Comparison of ENCODE assay signal across 16 mouse cellular contexts in genomic region chr9:42846676-42847425, GRCm38 (mm10).
DNase-seq lines count a peak whose midpoint lies in the region; ATAC-seq and TF ChIP-seq lines count a peak whose summit lies in the region.
"Had no signal": no experiment of that assay in that cellular context is flagged by ENCODE, and none has a peak within 500 bp of the region (broad histone marks: within the 10 kb centered on the region; RNA-seq: fewer than 3 reads in every experiment).

No protein-coding gene starts in this region.

- intact Hi-C loops in left cerebral cortex, adult 2 months (cut with DNase I): loop anchor here (1.0 kb wide), 1 partner anchor 35 kb away; no protein-coding TSS in a partner anchor

- H3K4me3 ChIP-seq in forebrain, embryonic 16.5 days (replicated peaks; ENCODE audit: low read length): no peak overlapping the region
- H3K4me3 ChIP-seq in forebrain, embryonic 10.5 days: no peak overlapping the region
- H3K4me3 ChIP-seq in left cerebral cortex, adult 2 months: no peak overlapping the region
- no peak overlapping the region for H3K4me3 ChIP-seq in stomach, postnatal 0 days (ENCODE audit: low read depth, low read length)
- H3K4me3 ChIP-seq: heart, embryonic 15.5 days; intestine, embryonic 15.5 days; liver, embryonic 15.5 days had no signal

- no peaks in the 10 kb centered on the region for H3K9me3 ChIP-seq in forebrain, embryonic 16.5 days (ENCODE audit: control insufficient read depth, low read length)
- H3K9me3 ChIP-seq in forebrain, embryonic 10.5 days: no peaks in the 10 kb centered on the region
- no peaks in the 10 kb centered on the region for H3K9me3 ChIP-seq in stomach, postnatal 0 days (ENCODE audit: control insufficient read depth, low read length)
- H3K9me3 ChIP-seq: heart, embryonic 15.5 days; intestine, embryonic 15.5 days; liver, embryonic 15.5 days had no signal

- no peak overlapping the region for H3K4me2 ChIP-seq in forebrain, embryonic 16.5 days (ENCODE audit: low read length)
- no peak overlapping the region for H3K4me2 ChIP-seq in stomach, postnatal 0 days (replicated peaks; ENCODE audit: low read depth)
- H3K4me2 ChIP-seq: heart, embryonic 15.5 days; intestine, embryonic 15.5 days; liver, embryonic 15.5 days had no signal

- no peaks in the 10 kb centered on the region for H3K36me3 ChIP-seq in forebrain, embryonic 16.5 days (ENCODE audit: control insufficient read depth, insufficient read depth)
- H3K36me3 ChIP-seq in forebrain, embryonic 10.5 days (replicated peaks): no peaks in the 10 kb centered on the region
- H3K36me3 ChIP-seq in stomach, postnatal 0 days (ENCODE audit: control insufficient read depth, insufficient read depth, low read length): no peaks in the 10 kb centered on the region
- H3K36me3 ChIP-seq: heart, embryonic 15.5 days; intestine, embryonic 15.5 days; liver, embryonic 15.5 days had no signal

- H3K9ac ChIP-seq in forebrain, embryonic 16.5 days (replicated peaks; ENCODE audit: low read depth, low read length): no peak overlapping the region
- no peak overlapping the region for H3K9ac ChIP-seq in stomach, postnatal 0 days (ENCODE audit: low read length)
- H3K9ac ChIP-seq: heart, embryonic 15.5 days; intestine, embryonic 15.5 days; liver, embryonic 15.5 days had no signal

- ATAC-seq in forebrain, embryonic 16.5 days: 0 out of 2 replicates have a peak, but pooled peaks have one; percentile 26
- ATAC-seq in stomach, postnatal 0 days (ENCODE audit: low FRiP score, low TSS enrichment): no peak
- ATAC-seq: intestine, embryonic 15.5 days; Patski had no signal

- peaks cover 13% of the 10 kb centered on the region for H3K4me1 ChIP-seq in forebrain, embryonic 16.5 days (replicated peaks; ENCODE audit: control insufficient read depth, insufficient read depth, low read length)
- H3K4me1 ChIP-seq in forebrain, embryonic 10.5 days: peaks cover 30% of the 10 kb centered on the region
- 0 out of 2 replicates have a peak, but pooled peaks cover 2% of the 10 kb centered on the region for H3K4me1 ChIP-seq in stomach, postnatal 0 days (replicated peaks; ENCODE audit: control insufficient read depth, insufficient read depth)
- H3K4me1 ChIP-seq: heart, embryonic 15.5 days; liver, embryonic 15.5 days had no signal

- 67% methylated on average over 10 of the region's 10 CpGs for WGBS in forebrain, embryonic 16.5 days
- 81% methylated on average over 10 of the region's 10 CpGs for WGBS in forebrain, embryonic 10.5 days
- 67% methylated on average over 10 of the region's 10 CpGs for WGBS in stomach, postnatal 0 days

- no peak for DNase-seq in forebrain, embryonic 10.5 days (ENCODE audit: extremely low spot score, low spot score)
- peak; percentile 18 to 48 for DNase-seq in frontal cortex, postnatal 10 days (ENCODE audit: low spot score in 2 of 2)
- DNase-seq in left cerebral cortex, adult 2 months (ENCODE audit: extremely low spot score in 1 of 2, low spot score in 2 of 2): peak in 1 of 2 experiments; percentile 47
- DNase-seq in right cerebral cortex, postnatal 14 days: peak; percentile 53
- DNase-seq in spleen, adult 12 weeks (ENCODE audit: low spot score): no peak
- DNase-seq in adrenal gland, adult (ENCODE audit: inconsistent age in 2 of 2, low spot score in 1 of 2): no peak
- no peak for DNase-seq in stomach, postnatal 0 days (ENCODE audit: low spot score)
- DNase-seq: cerebellum, adult 18-20 months; heart, adult 18-20 months; kidney, postnatal 14 days; lung, postnatal 14 days had no signal

- H3K27me3 ChIP-seq in forebrain, embryonic 16.5 days (replicated peaks; ENCODE audit: control insufficient read depth, insufficient read depth, low read length): no peaks in the 10 kb centered on the region
- no peaks in the 10 kb centered on the region; the same call in 1 of the 2 replicates for H3K27me3 ChIP-seq in forebrain, embryonic 10.5 days (ENCODE audit: poor library complexity, severe bottlenecking)
- no peaks in the 10 kb centered on the region for H3K27me3 ChIP-seq in stomach, postnatal 0 days (ENCODE audit: control insufficient read depth, insufficient read depth, low read length)
- H3K27me3 ChIP-seq: intestine, embryonic 15.5 days; liver, embryonic 15.5 days had no signal

- TF ChIP-seq EP300 in stomach, postnatal 0 days (optimal IDR thresholded peaks at IDR 0.05): no peak

- no peak overlapping the region for H3K27ac ChIP-seq in forebrain, embryonic 16.5 days (ENCODE audit: low read length)
- no peak overlapping the region for H3K27ac ChIP-seq in forebrain, embryonic 10.5 days
- peak overlapping the region; percentile 64 for H3K27ac ChIP-seq in left cerebral cortex, adult 2 months
- no peak overlapping the region for H3K27ac ChIP-seq in stomach, postnatal 0 days (replicated peaks)
- H3K27ac ChIP-seq: heart, embryonic 15.5 days; intestine, embryonic 15.5 days; liver, embryonic 15.5 days had no signal

- TF ChIP-seq CTCF in left cerebral cortex, adult 2 months (IDR thresholded peaks at IDR 0.05): no peak
- TF ChIP-seq CTCF in stomach, postnatal 0 days (IDR thresholded peaks at IDR 0.05; ENCODE audit: low read depth): no peak

Comparison
In these comparisons a context has a peak if more than half of its experiments do, and no peak if none do; other contexts are left out.
1. DNase-seq: peak in frontal cortex, postnatal 10 days (2 of 2) and right cerebral cortex, postnatal 14 days (single experiment); none in forebrain, embryonic 10.5 days (single experiment), spleen, adult 12 weeks (single experiment), adrenal gland, adult (0 of 2) and stomach, postnatal 0 days (single experiment).